Mouse (Mus musculus): ENCODE results near the gene Kif1b. TPM values are rescaled to one million over a fixed set of nuclear protein-coding genes. Genes with fewer than 3 reads are reported as not detected.
A peak's percentile ranks its signal among the peaks of the same experiment; 100 is the strongest.

The Kif1b gene
- polyA plus RNA-seq, 1 experiment from 2014 or later = 41.2 TPM

DNA sequence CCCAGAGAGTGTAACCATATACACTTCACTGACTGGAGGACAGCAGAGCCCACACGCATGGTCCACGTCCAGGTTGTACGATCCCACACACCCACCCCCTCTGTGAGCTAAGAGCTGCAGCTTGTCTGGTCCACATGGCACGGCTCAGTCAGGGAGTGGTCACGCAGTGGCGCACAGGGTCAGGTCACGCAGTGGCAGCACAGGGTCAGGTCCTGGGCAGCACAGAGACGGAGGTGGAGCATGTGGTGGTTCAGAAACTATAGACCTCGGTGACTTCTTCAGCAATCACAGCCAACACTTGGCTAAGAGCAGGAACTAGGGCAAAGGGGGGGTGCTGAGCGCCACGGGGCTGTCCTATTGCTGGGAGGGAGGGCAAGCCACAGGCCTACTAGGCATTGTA lies 157.2 kb downstream of the Kif1b start:
- Histone ChIP-seq H3K9me3 (replicated peaks) (no peaks in the 10 kb centered on the region), H3K27me3 (no peaks in the 10 kb centered on the region), H3K4me2 (replicated peaks) (no peak overlapping the region), H3K36me3 (peaks cover 58% of the 10 kb centered on the region), H3K4me1 (peaks cover 6% of the 10 kb centered on the region; the same call in 1 of the 2 replicates), H3K27ac (replicated peaks) (no peak overlapping the region), H3K4me3 (replicated peaks) (no peak overlapping the region), H3K9ac (no peak overlapping the region)
- no peak for ATAC-seq (ENCODE audit: insufficient number of reproducible peaks, low FRiP score, low TSS enrichment, low read depth)
- 82% methylated on average over 11 of the region's 11 CpGs for WGBS

DNA sequence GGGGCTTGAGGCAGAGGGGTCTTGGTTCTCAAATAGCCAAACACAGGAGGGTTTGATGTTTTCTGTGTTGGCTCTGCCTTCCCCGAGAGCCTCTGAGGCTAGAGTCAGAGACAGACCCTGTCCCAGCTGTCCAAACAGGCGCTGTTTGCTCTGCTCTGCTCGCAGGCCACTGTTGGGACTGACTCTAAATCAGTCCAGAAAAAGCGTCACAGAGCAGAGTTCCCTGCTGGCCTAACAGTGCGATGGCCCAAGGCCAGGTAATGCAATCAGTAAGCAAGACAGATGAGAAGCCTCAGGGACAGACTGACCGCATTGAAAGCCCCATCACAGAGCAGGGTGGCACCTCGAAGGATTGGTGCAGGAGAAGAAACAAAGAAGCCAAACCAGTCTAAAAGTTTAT lies 157.9 kb downstream of the Kif1b start:
- Histone ChIP-seq H3K9me3 (replicated peaks) (no peaks in the 10 kb centered on the region), H3K27me3 (no peaks in the 10 kb centered on the region), H3K36me3 (peaks cover 51% of the 10 kb centered on the region), H3K27ac (replicated peaks) (no peak overlapping the region), H3K9ac (no peak overlapping the region), H3K4me3 (replicated peaks) (no peak overlapping the region), H3K4me2 (replicated peaks) (no peak overlapping the region), H3K4me1 (peaks cover 6% of the 10 kb centered on the region)
- 70% methylated on average over 7 of the region's 7 CpGs for WGBS
- ATAC-seq (ENCODE audit: insufficient number of reproducible peaks, low FRiP score, low TSS enrichment, low read depth) = no peak

DNA sequence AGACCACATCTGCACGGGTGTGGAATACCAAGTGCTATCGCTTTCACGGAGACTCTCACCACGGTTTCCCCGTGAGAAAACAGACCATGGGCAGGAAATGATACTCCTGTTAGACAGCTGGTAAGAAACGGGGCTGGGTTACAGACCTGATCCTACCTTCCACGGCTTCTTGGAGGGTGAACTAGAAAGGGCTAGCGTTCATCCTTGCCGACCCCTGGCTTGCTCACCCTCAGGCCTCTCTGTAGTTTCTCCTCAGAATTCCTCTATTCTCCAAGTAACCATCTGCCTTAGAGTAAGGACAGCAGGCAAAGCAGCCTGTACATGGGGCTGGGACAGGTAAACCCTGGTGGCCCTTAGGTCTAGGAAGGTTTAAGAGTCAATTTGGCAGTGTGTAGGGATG lies 158.3 kb downstream of the Kif1b start:
- Histone ChIP-seq H3K27ac (replicated peaks) (no peak overlapping the region), H3K36me3 (peaks cover 47% of the 10 kb centered on the region)

DNA sequence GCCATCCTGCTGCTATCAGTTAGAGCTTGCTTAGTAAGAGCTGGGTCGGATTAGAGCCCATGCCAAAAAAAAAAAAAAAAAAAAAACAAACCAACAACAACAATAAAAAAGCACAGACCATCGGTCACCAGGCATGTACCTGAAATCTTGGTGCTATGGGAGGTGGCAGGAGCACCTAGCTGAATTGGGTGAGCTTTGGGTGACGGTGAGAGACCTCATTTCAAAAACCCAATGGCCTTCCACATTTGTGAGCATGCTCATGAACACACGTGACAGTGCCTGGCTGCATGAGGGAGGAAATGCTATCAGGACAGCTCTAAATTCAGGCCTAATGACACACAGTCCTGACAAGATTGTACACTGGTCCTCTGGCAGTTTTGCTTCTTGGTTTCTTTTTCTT lies 159.4 kb downstream of the Kif1b start:
- H3K9me3 ChIP-seq (replicated peaks) = no peaks in the 10 kb centered on the region
- no peak overlapping the region for H3K4me2 ChIP-seq (replicated peaks)
- no peak overlapping the region for H3K27ac ChIP-seq (replicated peaks)
- H3K36me3 ChIP-seq = peaks cover 36% of the 10 kb centered on the region
- WGBS = 70% methylated on average over 4 of the region's 4 CpGs
- no peak for ATAC-seq (ENCODE audit: insufficient number of reproducible peaks, low FRiP score, low TSS enrichment, low read depth)
- H3K9ac ChIP-seq = no peak overlapping the region
- peaks cover 6% of the 10 kb centered on the region for H3K4me1 ChIP-seq
- H3K27me3 ChIP-seq = no peaks in the 10 kb centered on the region
- no peak overlapping the region for H3K4me3 ChIP-seq (replicated peaks)

More for the DNA sequence above, 158.3 kb downstream of the Kif1b start:
- Histone ChIP-seq H3K4me2 (replicated peaks) (no peak overlapping the region), H3K27me3 (no peaks in the 10 kb centered on the region), H3K9me3 (replicated peaks) (no peaks in the 10 kb centered on the region), H3K4me1 (peaks cover 6% of the 10 kb centered on the region), H3K4me3 (replicated peaks) (no peak overlapping the region), H3K9ac (no peak overlapping the region)
- ATAC-seq (ENCODE audit: insufficient number of reproducible peaks, low FRiP score, low TSS enrichment, low read depth) = no peak
- 60% methylated on average over 9 of the region's 9 CpGs for WGBS

DNA sequence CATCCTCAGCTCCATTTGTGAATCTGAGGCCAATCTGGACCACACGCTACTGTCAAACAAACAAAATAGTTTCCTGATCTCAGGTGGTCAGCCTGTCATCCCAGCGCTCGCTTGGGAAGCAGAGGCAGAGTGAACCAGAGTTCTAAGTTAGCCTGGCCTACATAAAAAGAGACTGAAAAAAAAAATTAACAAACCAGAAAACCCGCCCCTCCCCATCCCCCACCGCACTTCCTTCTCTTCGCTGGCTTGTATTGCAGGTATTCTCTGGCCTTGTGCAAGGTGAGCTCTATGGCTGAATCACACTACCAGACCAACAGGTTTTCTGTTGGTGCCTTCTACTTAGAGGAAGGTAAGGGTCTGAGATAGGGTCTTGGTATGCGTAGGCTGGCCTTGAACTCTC lies 160.0 kb downstream of the Kif1b start:
- no peak overlapping the region for H3K4me3 ChIP-seq (replicated peaks)
- 70% methylated on average over 7 of the region's 7 CpGs for WGBS

DNA sequence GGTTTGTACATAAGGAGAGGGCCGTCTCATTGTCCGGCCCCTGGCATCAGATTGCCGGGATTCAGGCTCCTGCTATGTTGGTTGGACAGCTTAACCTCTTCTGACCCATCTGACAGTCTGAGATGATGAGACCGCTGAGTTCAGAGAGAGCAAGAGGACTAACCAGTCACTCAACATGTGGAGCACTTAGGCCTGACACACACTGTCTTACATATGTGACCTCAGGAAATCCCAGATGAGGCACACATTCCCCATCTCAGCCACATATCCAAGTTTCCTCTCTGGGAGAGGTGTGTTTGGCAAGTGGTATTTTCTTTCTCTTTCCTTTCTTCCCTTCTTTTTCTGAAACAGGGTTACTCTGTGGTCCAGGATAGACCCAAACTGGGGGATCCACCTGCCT lies 162.3 kb downstream of the Kif1b start:
- Histone ChIP-seq H3K4me1 (peaks cover 6% of the 10 kb centered on the region), H3K9ac (no peak overlapping the region), H3K4me3 (replicated peaks) (no peak overlapping the region), H3K9me3 (replicated peaks) (no peaks in the 10 kb centered on the region), H3K36me3 (peaks cover 7% of the 10 kb centered on the region), H3K4me2 (replicated peaks) (no peak overlapping the region), H3K27ac (replicated peaks) (no peak overlapping the region), H3K27me3 (no peaks in the 10 kb centered on the region)
- WGBS = 63% methylated on average over 4 of the region's 4 CpGs
- no peak for ATAC-seq (ENCODE audit: insufficient number of reproducible peaks, low FRiP score, low TSS enrichment, low read depth)

More for the DNA sequence above, 160.0 kb downstream of the Kif1b start:
- Histone ChIP-seq H3K4me2 (replicated peaks) (no peak overlapping the region), H3K27me3 (no peaks in the 10 kb centered on the region), H3K9me3 (replicated peaks) (no peaks in the 10 kb centered on the region), H3K9ac (no peak overlapping the region), H3K4me1 (peaks cover 6% of the 10 kb centered on the region), H3K36me3 (peaks cover 30% of the 10 kb centered on the region), H3K27ac (replicated peaks) (peak overlapping the region; percentile 39; the same call in 1 of the 2 replicates)
- no peak for ATAC-seq (ENCODE audit: insufficient number of reproducible peaks, low FRiP score, low TSS enrichment, low read depth)

DNA sequence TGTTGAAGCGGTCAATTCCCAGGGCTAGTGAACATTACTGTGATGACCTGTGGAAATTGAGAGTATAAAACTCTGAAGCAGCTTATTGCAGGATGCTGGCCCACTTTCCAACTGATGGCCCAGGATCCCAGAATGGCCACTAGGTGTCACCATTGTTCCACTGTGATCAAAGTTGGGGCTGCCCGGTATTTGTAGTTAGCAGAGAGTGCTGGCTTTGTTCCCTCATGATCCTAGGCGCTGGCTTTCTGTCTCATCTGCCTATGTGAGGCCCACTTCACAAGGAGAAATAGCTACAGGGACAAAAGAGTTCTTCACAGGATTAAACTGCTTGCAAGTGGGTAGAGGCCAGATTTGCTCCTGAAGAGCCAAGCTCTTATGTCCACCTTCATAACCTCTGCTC lies 163.0 kb downstream of the Kif1b start:
- H3K9me3 ChIP-seq (replicated peaks) = no peaks in the 10 kb centered on the region
- H3K4me2 ChIP-seq (replicated peaks) = no peak overlapping the region
- peaks cover 6% of the 10 kb centered on the region for H3K4me1 ChIP-seq
- peak; percentile 77 for ATAC-seq (ENCODE audit: insufficient number of reproducible peaks, low FRiP score, low TSS enrichment, low read depth)
- H3K27me3 ChIP-seq = no peaks in the 10 kb centered on the region
- no peak overlapping the region for H3K9ac ChIP-seq
- H3K36me3 ChIP-seq = no peaks in the 10 kb centered on the region; the same call in 1 of the 2 replicates
- WGBS = 8% methylated on average over 3 of the region's 3 CpGs
- no peak overlapping the region for H3K4me3 ChIP-seq (replicated peaks)
- H3K27ac ChIP-seq (replicated peaks) = no peak overlapping the region

DNA sequence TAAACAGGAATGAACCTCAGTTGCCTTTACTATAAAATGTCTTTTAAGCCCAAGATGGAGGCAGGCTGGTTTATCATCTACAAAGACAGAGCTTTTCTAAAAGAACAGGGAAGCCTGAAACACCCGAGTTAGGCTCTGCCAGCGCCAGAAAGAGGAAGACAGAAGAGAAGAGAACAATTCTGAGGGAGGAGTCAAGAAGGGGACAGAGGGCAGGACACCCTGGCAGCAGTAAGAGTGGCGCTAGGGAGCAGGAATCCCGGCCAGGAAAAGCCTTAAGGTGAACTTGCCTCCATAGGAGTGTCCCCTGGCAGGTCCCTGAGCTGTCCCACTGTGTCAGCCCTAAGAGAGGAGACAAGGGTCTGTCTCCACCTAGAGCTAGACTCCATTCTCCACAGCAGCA lies 163.9 kb downstream of the Kif1b start:
- Histone ChIP-seq H3K9ac (no peak overlapping the region), H3K9me3 (replicated peaks) (no peaks in the 10 kb centered on the region), H3K4me3 (replicated peaks) (no peak overlapping the region), H3K4me1 (peaks cover 6% of the 10 kb centered on the region), H3K27ac (replicated peaks) (no peak overlapping the region), H3K36me3 (no peaks in the 10 kb centered on the region), H3K4me2 (replicated peaks) (no peak overlapping the region), H3K27me3 (no peaks in the 10 kb centered on the region)
- no peak for ATAC-seq (ENCODE audit: insufficient number of reproducible peaks, low FRiP score, low TSS enrichment, low read depth)
- 39% methylated on average over 4 of the region's 4 CpGs for WGBS

DNA sequence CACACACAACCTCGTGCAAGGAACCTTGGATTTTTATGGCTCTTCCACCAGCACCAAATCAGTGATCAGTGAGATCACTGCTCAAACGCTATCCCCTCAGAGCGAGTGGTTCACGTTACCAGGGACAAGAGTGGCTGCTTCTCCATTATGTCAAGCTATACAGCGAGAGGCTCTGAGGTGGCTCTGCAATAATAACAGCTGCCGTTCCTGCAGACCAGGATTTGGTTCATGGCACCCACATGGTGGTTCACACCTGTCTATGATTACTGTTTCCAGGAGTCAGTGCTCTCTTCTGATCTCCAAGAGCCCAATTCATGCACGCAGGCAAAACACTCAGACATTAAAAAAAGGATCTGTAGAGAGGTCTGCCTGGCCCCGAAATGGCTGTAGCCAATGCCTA lies 169.0 kb downstream of the Kif1b start:
- Histone ChIP-seq H3K9ac (no peak overlapping the region), H3K4me2 (replicated peaks) (no peak overlapping the region), H3K27me3 (no peaks in the 10 kb centered on the region), H3K9me3 (replicated peaks) (no peaks in the 10 kb centered on the region), H3K27ac (replicated peaks) (no peak overlapping the region), H3K4me1 (peaks cover 8% of the 10 kb centered on the region), H3K36me3 (no peaks in the 10 kb centered on the region), H3K4me3 (replicated peaks) (no peak overlapping the region)
- ATAC-seq (ENCODE audit: insufficient number of reproducible peaks, low FRiP score, low TSS enrichment, low read depth) = no peak
- 51% methylated on average over 8 of the region's 8 CpGs for WGBS

DNA sequence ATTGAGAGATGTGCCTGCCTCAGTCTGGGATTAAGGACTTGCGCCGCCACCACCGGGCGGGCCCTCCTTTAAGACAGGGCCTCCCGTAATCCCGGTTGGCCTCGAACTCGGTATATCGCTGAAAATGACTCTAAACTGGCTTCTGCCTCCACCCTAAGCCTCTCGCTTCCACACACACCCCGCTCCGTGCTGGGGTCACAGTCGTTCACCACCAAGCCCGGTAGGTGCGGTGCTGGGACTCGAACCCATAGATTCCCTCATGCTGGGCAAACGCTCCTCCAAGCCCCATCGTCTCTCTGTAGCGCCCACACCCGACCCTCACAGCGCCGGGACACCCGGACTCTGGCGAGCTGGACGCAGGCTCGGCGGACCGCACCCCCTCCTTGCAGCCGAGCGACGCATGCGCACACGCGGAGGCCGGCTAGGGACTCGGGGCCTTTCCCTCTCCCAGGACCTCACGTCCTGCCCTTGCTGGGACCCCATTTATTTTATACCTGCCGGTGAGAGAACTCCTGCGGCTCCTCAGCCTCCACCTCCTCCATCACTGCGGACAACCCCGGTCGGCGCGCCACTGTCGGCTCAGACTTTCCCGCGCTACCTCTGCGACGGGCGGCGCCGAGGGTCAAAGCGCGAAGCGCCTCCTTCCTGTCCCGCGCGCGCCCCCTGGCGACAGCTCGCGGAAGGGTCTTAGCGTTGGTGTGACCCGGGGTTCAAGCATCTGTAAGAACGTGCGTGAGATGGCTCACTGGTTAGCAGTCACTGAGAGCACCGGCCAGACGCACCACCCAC lies 170.3 kb downstream of the Kif1b start, which contains the start of gene Cenps:
Gene Cenps (minus strand): TSS at position 648 of the 789 bp plus-strand sequence.
- H3K4me3 ChIP-seq (replicated peaks) = peak within 1 kb of the TSS; percentile 72
- H3K4me2 ChIP-seq (replicated peaks) = peak within 1 kb of the TSS; percentile 81
- H3K36me3 ChIP-seq = no peaks in the 10 kb centered on the region
- peak within 1 kb of the TSS; percentile 89 for H3K27ac ChIP-seq (replicated peaks)
- peak within 1 kb of the TSS; percentile 62 for H3K9ac ChIP-seq
- under 1% methylated on average over 68 of the region's 68 CpGs for WGBS
- peaks cover 11% of the 10 kb centered on the region for H3K4me1 ChIP-seq
- no peaks in the 10 kb centered on the region for H3K9me3 ChIP-seq (replicated peaks)
- no peaks in the 10 kb centered on the region for H3K27me3 ChIP-seq
- ATAC-seq (ENCODE audit: insufficient number of reproducible peaks, low FRiP score, low TSS enrichment, low read depth) = peak; percentile 88

DNA sequence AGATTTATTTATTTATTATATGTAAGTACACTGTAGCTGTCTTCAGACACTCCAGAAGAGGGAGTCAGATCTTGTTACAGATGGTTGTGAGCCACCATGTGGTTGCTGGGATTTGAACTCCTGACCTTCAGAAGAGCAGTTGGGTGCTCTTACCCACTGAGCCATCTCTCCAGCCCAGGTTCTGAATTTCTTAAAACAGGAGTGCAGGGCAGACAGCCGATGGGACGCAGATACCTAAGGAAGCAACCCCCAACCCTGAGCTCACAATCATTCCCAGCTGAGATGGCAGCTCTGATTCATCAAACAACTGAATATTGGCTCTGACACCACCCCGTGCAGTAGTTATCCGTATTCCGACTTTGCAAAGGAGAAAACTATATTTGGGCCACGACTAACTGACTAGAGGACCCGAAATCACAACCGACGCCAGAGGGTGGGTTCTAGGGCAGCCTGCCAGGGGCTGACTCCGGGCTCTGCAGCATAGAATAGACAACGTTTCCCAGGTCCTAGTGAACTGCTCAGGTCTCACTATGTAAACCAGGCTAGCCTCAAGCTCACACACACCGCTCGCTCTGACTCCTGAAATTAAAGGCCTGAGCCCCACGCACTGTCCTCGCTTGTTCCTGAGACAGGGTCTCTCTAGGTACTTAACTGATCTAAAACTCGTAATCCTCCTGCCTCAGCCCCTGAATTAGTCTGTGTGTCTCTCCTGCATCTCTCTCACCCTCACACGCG lies 171.2 kb downstream of the Kif1b start:
- 0 out of 2 replicates have a peak, but pooled peaks cover under 1% of the 10 kb centered on the region for H3K36me3 ChIP-seq
- H3K4me1 ChIP-seq = peaks cover 11% of the 10 kb centered on the region
- peak overlapping the region; percentile 89; the same call in 1 of the 2 replicates for H3K27ac ChIP-seq (replicated peaks)
- H3K4me3 ChIP-seq (replicated peaks) = peak overlapping the region; percentile 72
- H3K27me3 ChIP-seq = no peaks in the 10 kb centered on the region
- ATAC-seq (ENCODE audit: insufficient number of reproducible peaks, low FRiP score, low TSS enrichment, low read depth) = no peak
- no peaks in the 10 kb centered on the region for H3K9me3 ChIP-seq (replicated peaks)
- peak overlapping the region; percentile 81 for H3K4me2 ChIP-seq (replicated peaks)
- peak overlapping the region; percentile 62 for H3K9ac ChIP-seq
- 39% methylated on average over 18 of the region's 18 CpGs for WGBS
